Mouse (Mus musculus): ENCODE data around the gene Cacna1g.

Cacna1g gene

DNA sequence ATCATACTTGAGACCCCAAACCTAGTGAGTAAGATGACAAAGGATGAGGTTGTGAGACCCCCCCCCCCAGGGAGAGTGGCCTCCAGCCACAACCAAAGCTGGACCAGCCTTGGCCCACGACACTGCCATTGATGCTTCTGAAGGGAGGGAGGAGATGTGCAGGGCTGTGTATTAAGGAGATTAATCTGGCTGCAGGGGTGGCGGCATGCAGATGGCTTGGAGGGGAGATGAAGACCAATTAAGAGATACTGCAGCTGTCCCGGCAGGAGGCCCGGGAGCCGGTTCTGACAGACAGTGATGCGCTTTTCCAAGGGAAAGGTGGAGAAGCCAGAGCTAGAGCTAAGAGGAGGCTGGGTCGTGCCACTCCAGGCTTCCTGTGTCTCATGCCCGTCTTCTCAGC, 24.8 kb downstream of the Cacna1g start:
- DNase-seq (ENCODE audit: low spot score in 2 of 2), result no peak

DNA sequence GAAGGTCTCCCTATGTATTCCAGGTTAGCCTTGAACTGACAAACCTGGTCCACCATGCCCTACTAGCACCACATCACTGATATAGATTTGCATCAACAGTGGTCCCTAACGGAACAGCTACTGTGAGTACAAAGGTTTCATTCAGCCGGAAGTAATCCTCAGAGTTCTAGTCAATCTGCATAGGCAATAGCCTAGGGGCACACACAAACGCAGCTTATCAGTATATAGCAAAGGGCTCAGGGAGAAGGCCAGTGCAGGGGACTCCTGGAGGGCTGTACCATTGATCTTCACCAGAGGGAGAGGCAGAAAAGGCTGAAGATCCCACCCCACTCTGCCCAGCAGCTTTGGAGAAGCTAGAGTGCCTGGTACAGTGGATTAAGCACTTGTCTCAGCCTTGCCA, 27.0 kb downstream of the Cacna1g start:
- no peak for DNase-seq (ENCODE audit: low spot score in 2 of 2)

DNA sequence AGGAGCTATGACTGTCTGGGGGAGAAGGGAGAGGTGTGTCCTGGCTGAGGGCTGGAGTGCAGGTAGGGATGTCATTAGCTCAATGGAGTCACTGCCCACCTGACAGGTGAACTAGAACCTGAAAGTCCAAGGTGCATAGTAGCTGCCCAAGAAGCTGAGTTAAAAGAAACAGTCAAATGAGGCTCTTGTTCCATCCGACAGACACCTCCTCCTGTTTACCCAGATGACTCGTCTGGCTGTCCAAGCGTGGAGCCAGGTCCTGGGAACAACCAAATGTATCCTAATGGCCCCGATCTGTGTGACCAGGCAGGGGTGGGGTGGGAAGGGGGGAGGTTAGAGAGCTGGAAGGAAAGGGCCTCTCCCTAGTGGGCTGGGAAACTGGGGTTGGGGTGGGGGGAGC, 28.7 kb downstream of the Cacna1g start:
- no peak for DNase-seq (ENCODE audit: low spot score in 2 of 2)

DNA sequence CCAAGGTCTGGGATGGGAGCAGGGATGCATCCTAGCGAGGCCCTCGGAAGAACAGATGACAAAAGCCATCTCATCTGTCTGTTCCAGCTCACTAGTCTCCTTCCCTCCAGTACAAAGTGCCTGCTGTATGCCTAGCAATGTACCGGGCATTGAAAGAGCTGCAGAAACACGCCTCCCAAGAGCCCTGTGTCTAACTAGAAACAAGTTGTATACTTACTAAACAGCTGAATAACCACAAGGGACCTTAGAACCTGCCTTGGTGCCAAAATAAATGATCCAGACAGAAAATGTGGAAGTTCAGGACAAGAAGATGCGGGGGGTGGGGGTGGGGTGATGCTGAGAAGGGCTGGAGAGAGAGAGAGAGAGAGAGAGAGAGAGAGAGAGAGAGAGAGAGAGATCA, 29.2 kb downstream of the Cacna1g start:
- DNase-seq (ENCODE audit: low spot score in 2 of 2), result no peak

DNA sequence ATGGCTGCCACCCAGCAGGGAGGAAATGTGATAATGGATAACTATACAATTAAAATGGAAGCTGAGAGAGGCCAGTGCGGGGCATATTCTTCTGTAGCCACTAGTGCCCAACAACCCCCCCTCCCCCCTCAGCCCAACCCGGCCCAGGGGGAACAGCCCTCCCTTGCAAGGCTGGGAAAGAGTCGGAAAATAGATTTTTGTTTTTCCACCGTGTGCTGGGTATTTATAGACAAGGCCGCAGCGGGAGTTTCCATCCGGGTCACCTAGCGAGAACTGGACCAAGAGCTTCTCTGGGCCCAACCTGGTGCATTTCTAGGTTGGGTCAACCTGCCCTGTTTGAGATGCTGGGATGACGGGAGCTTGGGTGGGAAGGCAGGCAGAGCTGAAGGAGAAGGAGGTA, 32.2 kb downstream of the Cacna1g start:
- no peak for DNase-seq (ENCODE audit: low spot score in 2 of 2)

DNA sequence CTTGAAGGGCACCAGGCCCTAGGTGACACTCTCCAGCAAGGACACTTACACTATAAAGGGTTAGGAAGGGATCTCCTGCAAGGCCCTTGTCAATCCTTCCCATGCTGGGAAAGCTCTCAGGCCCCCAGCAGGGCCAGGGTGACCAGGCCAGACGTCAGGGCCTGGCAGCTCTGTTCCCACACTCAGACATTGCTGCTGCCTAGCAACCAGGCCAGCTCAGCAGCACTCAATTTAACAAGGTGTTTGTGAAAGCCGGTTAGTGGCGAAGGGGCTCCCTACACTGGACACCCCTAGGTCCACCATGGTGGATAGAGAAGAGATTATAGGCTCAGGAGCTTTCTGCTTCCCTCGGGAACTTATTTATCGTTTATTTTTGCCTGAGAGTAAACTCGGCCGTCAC, 32.9 kb downstream of the Cacna1g start:
- no peak for DNase-seq (ENCODE audit: low spot score in 2 of 2)

DNA sequence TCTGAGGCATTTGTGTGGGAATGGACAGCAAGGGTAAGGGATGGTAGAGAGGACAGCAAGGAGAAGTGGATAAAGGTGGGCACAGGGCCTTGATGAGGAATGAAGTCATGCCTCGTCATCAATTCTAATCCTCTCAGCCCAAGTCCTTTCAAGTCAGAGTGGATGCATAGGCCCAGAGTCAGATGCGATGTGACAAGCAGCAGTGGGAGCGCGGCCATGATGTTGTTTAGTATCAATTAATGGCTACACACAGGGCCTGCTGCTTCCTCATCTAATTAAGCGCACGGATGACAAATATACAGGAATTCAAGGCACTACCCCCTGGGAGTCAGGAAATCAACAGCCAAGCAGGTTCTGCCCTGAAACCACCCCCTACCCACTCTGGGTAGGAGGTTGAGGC, 33.6 kb downstream of the Cacna1g start:
- no peak for DNase-seq (ENCODE audit: low spot score in 2 of 2)

DNA sequence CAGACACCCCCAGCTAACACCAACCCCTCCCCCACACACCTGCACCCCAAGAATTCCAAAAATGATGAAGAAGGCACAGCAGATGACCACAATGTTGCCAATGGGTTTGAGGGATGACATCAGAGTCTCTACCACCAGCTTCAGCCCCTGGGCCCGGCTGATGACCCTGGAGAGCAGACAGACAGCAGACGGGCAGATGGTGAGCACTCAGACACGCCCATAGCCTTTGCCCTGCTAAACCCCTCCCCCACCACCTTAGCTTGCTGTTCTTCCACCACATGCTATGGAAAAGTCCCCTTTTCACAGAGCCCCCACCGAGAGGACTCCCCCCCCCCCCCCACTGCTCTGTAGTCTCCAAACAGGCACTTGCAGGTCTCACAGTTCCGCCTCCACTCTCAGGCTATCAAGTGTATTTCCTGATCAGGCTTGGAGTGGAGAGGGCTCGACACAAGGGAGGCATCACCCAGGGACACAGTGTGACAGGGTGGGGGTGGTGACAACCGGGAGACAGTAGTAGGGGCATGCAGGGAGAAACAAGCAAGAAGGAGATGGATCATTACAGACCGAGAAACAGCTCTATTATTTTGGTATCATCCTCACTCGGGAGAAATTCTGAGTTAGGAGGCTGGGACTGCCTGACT, 44.9 kb downstream of the Cacna1g start:
- DNase-seq (ENCODE audit: low spot score in 2 of 2), result no peak

DNA sequence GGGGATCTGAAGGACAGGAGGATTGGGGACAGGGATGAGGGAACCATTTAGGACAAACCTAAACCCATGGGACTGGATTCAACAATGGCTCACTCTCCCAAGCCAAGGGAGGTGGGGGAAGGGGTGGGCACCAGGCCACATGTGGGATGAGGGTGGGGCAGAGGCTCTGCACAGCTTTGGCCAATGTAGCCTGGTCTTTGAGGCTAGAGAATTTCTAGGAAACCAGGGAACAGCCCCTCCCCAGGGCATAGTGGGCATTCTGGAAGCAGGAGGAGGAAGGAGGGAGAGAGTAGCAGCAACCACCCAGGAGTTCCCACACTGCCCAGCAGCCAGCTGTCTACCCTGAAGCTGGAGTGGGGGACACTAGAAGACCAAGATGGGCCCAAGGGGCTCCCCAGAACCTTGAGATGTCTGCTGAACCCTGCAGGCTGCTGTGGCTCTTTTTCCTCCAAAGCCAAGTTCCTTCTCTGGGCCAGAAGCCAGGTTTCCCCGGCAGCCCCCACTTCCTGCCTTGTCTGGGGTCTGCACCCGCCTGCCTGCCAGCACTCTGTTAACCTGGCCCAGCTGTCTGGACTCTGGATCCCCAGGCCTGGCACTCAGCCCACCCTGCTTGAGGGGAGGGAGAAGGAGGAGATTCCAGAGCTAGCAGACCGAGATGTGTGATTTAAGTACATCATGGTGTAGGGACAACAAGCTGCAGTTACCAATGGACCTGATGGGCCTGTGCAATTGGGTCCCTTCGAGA, 45.7 kb downstream of the Cacna1g start:
- DNase-seq (ENCODE audit: low spot score in 2 of 2), result no peak

DNA sequence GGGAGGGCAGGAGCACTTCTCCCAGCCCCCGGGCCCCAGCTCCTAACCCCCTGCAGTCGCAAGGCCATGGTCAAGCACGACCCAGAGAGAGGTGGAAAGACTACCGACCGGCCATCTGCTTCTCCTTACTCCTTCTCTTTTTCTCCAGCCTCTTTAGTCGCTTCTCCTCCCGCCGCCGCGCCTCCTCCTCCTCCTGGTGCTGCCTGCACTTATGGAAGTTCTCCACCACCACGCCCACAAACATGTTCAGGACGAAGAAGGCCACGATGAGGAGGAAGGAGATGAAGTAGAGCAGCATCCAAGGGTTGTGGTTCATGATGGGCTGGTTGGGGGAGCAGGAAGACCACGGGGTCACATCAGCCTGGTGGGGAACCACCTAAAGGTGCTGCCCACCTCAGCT, 48.3 kb downstream of the Cacna1g start:
- DNase-seq (ENCODE audit: low spot score in 2 of 2), result no peak

DNA sequence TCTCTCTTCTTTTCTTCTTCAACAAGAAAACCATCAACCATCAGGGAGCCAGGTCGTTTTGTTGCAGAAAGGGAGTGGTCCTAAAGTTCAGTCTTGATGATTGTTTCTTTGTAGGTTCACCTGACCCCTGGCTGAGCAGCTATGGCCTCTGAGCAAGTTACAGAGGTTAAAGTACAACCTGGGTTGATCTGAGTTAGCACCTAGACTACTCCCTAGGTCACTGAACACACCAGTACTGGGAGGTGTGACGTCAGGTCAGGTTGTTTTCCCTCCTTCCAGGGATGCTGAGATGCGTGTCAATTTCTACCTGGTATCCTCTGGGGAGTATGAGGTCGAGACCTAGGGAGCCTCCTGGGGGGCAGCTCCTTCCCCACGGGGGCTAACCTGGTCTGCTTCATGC, 48.8 kb downstream of the Cacna1g start:
- no peak for DNase-seq (ENCODE audit: low spot score in 2 of 2)

DNA sequence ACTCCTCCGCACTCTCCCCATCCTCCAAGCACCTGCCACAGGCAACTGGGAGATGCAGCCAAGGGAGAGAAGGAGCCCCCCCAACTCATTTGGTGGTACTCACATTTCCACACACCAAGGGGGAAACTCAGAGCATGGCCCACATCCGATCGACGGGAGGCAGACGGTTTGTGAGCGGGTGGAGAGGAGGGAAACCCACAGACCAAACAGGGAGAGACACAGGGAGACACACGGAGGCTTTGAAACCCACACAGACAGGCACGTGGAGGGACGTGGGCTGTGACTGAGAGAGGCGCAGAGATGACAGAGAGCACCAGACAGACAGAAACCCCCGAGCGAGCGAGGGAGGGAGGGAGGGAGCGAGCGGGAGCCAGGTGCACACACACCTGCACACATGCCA, 49.6 kb downstream of the Cacna1g start:
- no peak for DNase-seq (ENCODE audit: low spot score in 2 of 2)

DNA sequence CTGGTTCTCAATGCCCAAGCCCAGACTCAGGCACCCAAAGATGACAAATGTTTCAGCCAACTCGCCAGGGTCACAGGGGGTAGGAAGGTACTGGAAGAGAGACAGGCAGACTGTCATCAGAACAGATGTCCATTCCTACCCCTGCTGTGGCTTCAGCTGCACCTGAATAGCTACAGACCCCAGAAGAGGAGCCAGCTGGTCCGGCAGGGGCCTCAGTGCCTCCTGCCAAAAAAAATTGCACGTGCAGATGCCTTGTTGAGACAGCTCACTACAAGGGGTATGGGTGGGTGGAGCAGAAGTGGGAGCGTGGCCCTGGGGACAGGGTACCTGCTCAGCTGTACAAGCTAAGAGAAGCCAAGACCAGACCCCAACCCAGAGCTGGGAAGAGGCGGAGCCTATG, 50.1 kb downstream of the Cacna1g start:
- no peak for DNase-seq (ENCODE audit: low spot score in 2 of 2)

DNA sequence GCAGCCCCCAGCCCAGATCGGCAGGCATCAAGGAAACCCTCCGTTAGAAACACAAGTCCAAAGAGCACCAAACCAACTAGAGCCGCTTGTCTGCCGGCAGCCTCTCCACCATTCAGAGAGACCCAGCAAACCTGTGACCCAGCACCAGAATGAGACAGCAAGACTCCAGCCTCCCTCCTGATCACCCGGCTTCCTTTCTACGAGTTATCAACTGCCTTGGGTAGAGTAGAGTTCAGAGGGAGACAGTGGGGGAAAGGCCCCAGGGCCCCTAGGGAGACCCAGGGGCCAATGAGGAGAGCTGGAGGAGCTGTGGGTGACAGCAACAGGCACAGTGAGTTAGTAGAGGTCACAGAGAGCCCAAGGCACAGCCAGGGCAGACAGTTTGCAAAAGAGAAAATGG, 53.0 kb downstream of the Cacna1g start:
- DNase-seq (ENCODE audit: low spot score in 2 of 2), result no peak

DNA sequence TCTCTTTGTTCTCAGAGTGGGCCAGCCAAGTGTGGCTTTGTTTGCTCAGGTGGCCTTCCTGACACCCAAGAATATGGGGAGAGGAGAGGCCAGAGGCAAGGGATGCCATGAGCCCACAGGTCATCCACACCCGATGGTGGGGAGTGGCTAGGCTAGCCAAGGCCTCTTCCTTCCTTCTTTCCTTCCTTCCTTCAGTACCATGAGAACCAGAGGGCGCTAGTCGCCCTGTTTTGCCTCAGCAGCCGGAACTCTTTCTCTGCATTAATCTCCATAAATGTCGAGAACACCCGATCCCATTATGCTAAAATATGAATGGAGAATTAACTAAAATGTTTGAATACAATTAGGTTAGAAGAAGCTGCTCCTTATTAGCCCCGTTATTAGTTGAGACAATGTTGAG, 53.7 kb downstream of the Cacna1g start:
- DNase-seq (ENCODE audit: low spot score in 2 of 2), result no peak

DNA sequence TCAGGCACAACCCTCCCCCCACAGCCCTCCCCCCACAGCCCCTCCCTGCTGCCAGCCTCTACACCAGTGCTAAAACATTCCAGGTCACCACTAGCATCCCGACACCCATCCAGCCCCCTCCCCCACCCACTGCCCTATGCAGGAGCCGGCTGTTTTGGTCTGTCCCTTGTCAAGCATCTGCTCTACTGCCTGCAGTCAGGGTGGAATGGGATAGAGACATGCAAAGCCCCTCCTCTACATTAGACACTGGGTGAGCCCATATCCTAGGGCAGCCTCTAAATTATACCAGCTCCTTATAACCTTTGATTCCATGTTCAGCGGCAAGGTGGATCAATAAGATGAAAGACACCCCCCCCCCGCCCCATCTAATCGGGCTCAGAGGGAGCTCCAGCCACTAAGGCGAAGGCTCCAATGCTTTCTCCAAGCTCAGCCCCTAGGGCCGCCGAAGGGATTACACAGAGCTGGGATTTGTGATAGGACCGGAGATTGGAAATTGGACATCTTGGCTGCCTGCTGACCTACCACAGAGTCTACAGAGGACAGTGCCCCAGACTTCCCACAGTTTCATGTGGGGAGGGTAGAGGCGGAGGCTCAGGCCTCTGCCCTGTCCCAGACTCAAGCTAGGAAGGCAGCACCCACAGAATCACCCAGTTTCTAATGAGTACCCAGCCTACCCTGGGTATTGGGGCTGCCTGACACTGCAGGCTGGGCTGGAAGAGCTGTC, 54.8 kb downstream of the Cacna1g start:
- DNase-seq (ENCODE audit: low spot score in 2 of 2), result no peak

DNA sequence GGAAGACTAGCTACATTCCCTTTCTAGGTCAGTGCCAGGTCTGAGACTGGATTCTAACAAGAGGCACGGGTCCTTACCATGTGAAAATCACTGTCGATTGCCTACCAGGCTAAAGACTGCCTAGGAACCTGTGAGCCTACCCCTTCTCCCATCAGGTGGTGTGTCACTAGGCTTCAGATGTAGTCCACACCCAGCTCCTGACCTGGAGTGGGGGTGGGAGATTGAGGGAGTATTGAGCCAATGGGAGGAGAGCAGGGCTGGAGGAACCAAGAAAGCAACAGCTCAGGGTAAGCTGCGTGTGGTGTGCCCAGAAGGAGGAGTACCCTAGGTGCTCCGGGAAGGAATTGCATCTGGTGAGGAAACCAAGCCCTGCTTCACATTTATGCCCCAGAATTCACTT, 60.0 kb downstream of the Cacna1g start:
- DNase-seq (ENCODE audit: low spot score in 2 of 2), result no peak

DNA sequence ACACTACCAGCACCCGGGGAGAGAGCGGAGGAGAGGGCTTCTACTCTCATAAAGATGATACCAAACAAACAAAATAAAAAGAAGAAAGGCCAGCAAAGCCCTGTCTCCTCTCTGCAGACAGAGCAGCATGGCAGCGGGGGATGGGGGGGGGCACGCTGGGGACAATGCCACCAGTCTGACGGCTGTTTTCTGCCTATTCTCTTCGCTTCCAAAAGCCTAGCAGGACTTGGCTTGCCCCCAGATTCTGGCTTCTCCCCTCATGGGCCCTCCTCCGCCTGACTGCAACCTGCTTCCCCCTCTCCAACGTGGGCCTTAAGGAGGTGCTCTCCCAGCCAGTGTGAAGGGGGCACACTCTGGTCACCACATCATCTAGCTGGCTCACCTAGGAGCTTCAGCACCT, 60.5 kb downstream of the Cacna1g start:
- DNase-seq (ENCODE audit: low spot score in 2 of 2), result no peak

DNA sequence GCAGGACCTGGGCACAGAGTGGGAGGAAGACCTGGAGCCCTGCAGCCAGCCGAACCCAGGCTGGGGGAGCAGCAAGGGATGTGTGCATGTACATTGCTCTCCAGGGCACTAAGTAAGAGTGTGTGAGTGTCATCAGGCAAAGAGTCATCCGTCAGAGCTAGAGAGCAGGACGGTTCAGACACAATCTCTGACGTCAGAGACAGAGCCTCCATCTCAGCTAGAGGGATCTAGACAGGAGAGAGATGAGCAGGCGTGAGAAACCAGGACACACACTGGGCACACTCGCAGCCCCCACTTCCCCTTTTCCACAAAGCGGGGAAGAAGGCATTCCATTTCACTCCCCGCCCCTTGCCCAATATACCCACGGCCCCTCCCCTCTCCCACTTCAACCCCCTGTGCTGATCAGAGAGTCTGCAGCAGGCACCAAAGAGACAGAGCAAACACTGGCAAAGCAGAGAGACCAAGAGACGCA, 61.0 kb downstream of the Cacna1g start:
- no peak for DNase-seq (ENCODE audit: low spot score in 2 of 2)

DNA sequence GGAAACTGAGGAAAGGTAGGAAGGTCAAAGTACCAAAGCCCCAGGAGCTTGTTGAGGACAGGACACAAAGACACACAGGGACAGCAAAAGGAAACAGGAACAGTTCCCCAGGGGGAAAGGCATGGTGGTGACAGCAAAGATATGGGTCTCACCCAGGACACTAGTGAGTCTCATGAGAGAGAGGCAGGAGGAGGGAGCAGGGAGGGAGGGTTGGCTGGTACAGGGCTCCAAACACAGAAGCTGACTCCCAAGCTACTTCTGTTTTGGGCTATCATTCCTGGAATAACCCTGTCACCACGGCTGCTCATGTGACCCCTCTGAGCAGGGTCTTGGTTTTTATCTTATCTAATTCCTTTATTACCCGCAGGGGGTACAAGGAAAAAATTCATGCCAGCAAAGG, 61.4 kb downstream of the Cacna1g start:
- no peak for DNase-seq (ENCODE audit: low spot score in 2 of 2)

DNA sequence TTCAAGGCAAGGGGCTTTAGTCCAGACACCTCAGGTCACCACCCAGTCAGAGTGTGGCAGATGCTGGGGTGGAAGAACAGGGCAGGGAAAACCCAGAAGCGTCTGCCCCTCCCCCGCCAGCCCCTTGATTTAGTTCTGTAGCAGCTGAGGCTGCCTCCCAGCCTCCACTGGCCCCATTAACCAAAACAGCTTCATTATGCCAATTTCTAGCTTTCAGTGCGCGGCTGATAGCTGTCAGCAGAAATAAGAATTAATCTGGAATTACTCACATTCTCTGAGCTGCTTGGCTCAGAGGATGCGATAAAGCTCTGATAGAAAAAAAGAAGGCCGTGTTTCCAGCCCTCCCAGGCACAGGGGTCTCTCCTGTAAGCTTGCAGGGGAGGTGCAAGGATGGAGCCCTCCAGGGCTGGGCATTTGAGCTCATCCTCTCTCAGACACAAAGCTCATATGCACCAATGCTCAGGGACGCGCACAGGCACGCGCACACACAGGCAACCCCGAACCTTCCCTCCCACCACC, 66.1 kb downstream of the Cacna1g start:
- no peak for DNase-seq (ENCODE audit: low spot score in 2 of 2)

DNA sequence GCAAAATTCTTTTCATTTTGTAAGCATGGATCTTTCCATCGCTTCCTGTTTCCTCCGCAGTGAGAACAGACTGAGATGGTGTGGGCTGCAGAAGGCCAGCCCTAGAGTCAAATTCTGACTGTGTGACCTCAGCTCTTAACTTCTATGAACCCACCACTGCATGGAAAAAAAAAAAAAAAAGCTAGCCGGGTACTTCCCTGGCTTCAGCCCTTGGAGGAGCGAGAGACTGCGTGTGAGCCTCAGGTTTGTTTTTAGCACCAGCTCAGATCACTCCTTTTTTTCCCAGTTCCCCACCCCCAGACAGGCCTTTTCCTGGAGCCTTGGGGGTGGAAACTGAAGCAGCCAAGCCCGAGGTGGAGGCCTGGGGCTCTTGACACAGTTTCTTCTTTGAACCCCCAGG, 68.7 kb downstream of the Cacna1g start:
- DNase-seq (ENCODE audit: low spot score in 2 of 2), result no peak

All from spleen, postnatal 4 days (tissue).